Mouse (Mus musculus) hindbrain, embryonic 11.5 days (tissue): ENCODE measurements around the gene Ypel1. TPM values are rescaled to one million over a fixed set of nuclear protein-coding genes. Genes with fewer than 3 reads are reported as not detected.

Experiments
- ATAC-seq: fragments of 200-750 bp; cut with Nextera tagmentation; 2 replicates; pipeline ENCODE4 v1.8.0; 2017; ENCODE audit warnings: mild to moderate bottlenecking, moderate TSS enrichment, moderate library complexity; ENCODE audit not compliant: low FRiP score
- DNase-seq: peaks from one replicate; pipeline ENCODE4 v3.0.0-alpha.2; 2015; ENCODE audit warnings: low spot score
- H3K27ac ChIP-seq: fragments of 300-500 bp; sonication (generic); 2 replicates; pipeline ENCODE4 v1.5.1; 2014; ENCODE audit warnings: mild to moderate bottlenecking, low read depth, low read length
- H3K27me3 ChIP-seq: fragments of 300-500 bp; sonication (generic); 2 replicates; pipeline ENCODE4 v1.6.1; 2014; ENCODE audit warnings: mild to moderate bottlenecking, low read length, moderate library complexity, mixed read lengths; ENCODE audit not compliant: control insufficient read depth, insufficient read depth
- H3K36me3 ChIP-seq: fragments of 300-500 bp; sonication (generic); 2 replicates; pipeline ENCODE4 v1.6.1; 2014; ENCODE audit warnings: mild to moderate bottlenecking, low read length, moderate library complexity, mixed read lengths; ENCODE audit not compliant: control insufficient read depth, insufficient read depth
- H3K4me1 ChIP-seq: fragments of 300-500 bp; sonication (generic); replicated peaks from 2 replicates; pipeline ENCODE4 v1.6.1; 2014; ENCODE audit warnings: low read length, mixed read lengths; ENCODE audit not compliant: control insufficient read depth, insufficient read depth
- H3K4me2 ChIP-seq: fragments of 300-500 bp; sonication (generic); replicated peaks from 2 replicates; pipeline ENCODE4 v1.6.1; 2014; ENCODE audit warnings: mild to moderate bottlenecking, low read depth, low read length
- H3K4me3 ChIP-seq: fragments of 300-500 bp; sonication (generic); 2 replicates; pipeline ENCODE4 v1.5.1; 2014; ENCODE audit warnings: low read depth, low read length
- H3K9ac ChIP-seq: fragments of 300-500 bp; sonication (generic); 2 replicates; pipeline ENCODE4 v1.6.1; 2014; ENCODE audit warnings: low read depth, low read length
- H3K9me3 ChIP-seq: fragments of 300-500 bp; sonication (generic); 2 replicates; pipeline ENCODE4 v1.6.1; 2016; ENCODE audit warnings: low read length; ENCODE audit not compliant: control insufficient read depth
- WGBS: fragments of 180-500 bp; shearing (Covaris S2); extraction: QIAGEN DNeasy Blood & Tissue Kit; methylation state at CpG from one replicate; pipeline ENCODE4 v1.1.7; 2014; 5-methylcytosine and 5-hydroxymethylcytosine counted together
- polyA plus RNA-seq: library from polyadenylated mRNA; unstranded; fragments of >200 nt; fragmentation: Nextera tagmentation; extraction: Ambion mirVana; gene quantifications from 2 replicates; pipeline ENCODE4 v1.2.1, GENCODE M21; 2014

Gene Ypel1
- polyA plus RNA-seq, 1 experiment from 2014 or later: 91.6 TPM

DNA sequence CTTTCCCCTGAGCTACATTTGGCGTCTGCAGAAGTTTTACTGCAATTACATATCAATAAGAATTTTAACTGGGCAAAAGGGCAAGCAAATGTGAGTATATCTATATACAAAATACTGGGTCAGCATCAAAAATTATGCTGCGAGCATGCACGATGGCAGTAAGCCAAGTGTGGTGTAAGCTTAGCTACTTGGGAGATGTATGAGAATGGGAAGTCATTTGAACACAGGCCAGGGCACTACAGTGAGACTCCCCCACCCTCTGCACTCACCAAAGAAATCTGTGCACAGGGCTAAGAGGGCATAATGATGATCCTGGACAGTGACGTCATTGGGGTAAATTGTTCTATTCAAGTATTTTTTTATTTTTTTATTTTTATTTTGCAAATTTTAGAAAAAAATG is 35.1 kb downstream of the Ypel1 start:
- H3K27ac ChIP-seq: no peak overlapping the region
- no peak overlapping the region for H3K4me3 ChIP-seq
- H3K36me3 ChIP-seq: peaks cover 9% of the 10 kb centered on the region; the same call in 1 of the 2 replicates
- WGBS: 93% methylated on average over 4 of the region's 4 CpGs
- H3K4me2 ChIP-seq: no peak overlapping the region
- no peaks in the 10 kb centered on the region for H3K9me3 ChIP-seq
- ATAC-seq (no peak), DNase-seq (no peak)
- H3K4me1 ChIP-seq: no peaks in the 10 kb centered on the region
- H3K27me3 ChIP-seq: no peaks in the 10 kb centered on the region
- H3K9ac ChIP-seq: no peak overlapping the region

DNA sequence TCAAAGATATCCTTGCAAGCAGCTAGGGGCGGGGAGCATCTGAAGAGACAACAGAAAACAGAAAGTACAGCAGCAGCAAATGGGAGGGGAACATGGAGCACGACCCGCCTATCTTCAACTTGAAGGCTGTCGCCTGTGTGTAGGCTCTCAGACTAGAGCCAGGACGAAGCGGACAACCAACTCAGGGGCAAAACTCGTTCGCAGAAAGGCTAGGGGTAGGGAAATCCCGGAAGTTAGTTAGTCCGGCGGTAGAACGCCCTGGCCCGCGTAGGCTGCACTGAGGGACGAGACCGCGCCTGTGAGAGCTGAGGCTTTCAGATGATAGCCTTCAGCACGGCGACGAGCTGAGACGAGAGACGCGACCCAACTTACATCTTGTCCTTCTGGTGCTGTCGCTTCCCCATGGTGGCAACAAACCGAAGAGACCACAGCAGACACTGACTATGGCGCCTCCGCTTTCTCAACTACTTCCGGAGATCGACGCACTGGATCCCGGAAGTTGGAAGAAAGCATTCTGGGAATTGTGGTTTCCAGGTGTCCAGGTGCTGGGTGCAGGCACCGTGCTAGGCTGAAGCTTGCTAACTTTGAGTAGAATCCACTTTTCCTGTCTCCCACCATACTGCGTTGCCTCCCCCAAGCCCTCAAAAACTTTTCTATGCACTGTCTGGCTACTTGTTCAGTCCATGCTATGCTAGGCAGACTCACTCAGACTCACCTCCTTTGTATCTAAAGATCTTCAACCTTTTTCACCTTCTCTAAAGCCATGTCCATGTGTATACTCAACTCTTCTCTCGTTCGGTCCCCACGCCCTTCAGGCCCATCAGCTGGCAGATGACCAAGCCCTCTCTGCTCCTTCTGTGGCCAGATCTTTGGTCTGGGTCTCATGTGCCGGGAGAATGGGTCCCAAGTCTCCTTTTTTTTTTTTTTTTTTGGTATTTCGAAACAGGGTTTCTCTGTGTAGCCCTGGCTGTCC is 41.6 kb downstream of the Ypel1 start, which contains the start of gene Ppil2:
Ppil2 (minus strand) TSS at position 487 of the 973 bp plus-strand sequence.
- Histone ChIP-seq H3K4me2 (peak within 1 kb of the TSS; percentile 41), H3K9me3 (no peaks in the 10 kb centered on the region), H3K4me1 (no peaks in the 10 kb centered on the region; the same call in 1 of the 2 replicates), H3K4me3 (peak within 1 kb of the TSS; percentile 90), H3K27ac (no peak within 1 kb of the TSS), H3K27me3 (no peaks in the 10 kb centered on the region), H3K9ac (peak within 1 kb of the TSS; percentile 79), H3K36me3 (peaks cover 7% of the 10 kb centered on the region; the same call in 1 of the 2 replicates)
- ATAC-seq (peak; percentile 90), DNase-seq (peak; percentile 83)
- 9% methylated on average over 38 of the region's 38 CpGs for WGBS

- Histone ChIP-seq H3K27ac (no peak overlapping the region), H3K36me3 (peaks cover 11% of the 10 kb centered on the region), H3K9me3 (no peaks in the 10 kb centered on the region), H3K4me3 (no peak overlapping the region), H3K4me1 (no peaks in the 10 kb centered on the region), H3K27me3 (no peaks in the 10 kb centered on the region), H3K4me2 (no peak overlapping the region), H3K9ac (no peak overlapping the region)
- no peak for ATAC-seq
- WGBS: 90% methylated on average over 5 of the region's 5 CpGs
- DNase-seq: no peak
These were observed 47.9 kb downstream of the Ypel1 start for GRCm38 (mm10) chr16:17117309-17117799.

DNA sequence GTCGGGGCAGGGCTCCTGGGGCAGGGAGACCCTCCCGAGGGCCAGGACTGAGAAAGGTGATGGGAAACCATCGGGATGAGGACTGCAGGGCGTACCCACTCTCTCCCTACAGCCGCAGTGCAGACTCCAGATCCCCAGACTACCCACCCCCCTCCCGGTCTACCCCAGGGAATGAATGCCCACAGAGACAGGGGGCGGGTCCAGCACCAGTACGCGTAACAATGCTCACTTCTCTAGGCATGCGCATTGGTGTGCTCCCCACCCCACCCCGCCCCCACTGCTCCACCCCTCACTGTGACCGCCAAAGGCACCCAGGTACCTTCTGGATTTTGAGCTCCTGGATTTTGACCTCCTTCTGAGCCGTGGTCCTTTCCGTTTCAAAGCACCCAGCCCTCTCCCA is 52.1 kb downstream of the Ypel1 start:
- H3K9me3 ChIP-seq: no peaks in the 10 kb centered on the region
- WGBS: 45% methylated on average over 14 of the region's 14 CpGs
- ATAC-seq: no peak

DNA sequence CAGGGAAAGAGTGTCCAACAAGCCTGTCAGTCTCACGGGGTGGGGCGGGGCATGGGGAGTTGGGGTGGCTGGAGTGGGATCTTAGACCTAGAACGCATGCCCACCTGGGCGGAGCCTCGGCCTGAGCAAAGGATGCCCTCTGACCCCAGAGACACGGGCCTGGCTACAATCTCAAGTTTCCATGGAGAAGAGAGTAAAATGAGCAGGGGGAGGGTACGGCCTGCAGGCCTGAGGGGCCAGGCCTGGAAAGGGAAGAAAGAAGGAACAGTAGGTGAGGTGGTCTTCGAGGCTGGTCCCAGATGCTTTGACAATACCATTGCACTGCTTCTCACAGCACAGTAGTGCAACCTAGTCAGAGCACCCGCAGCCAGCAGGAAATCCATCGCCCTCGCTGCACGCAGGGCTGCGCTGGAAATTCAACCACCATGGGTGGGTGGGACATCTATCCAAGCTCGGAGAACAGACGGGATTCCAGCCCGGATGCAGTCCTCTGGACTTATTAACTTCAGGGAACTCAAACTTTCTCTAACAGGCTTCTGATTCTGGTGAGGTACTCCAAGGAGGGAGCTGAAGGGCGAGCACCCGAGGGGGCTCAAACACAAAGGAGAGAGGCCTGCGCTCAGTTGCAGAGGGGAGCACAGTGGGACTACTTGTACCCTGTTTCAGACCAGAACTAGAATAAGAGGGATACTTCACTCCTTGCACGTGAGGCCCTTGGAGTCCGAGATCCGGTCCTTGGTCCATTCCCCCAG is 54.8 kb downstream of the Ypel1 start:
- peak overlapping the region; percentile 80 for H3K4me2 ChIP-seq
- peak overlapping the region; percentile 66 for H3K9ac ChIP-seq
- no peaks in the 10 kb centered on the region for H3K27me3 ChIP-seq
- ATAC-seq: peak; percentile 58
- 2% methylated on average over 22 of the region's 22 CpGs for WGBS
- peak overlapping the region; percentile 58 for H3K27ac ChIP-seq
- no peaks in the 10 kb centered on the region; the same call in none of the 2 replicates for H3K4me1 ChIP-seq
- no peaks in the 10 kb centered on the region for H3K9me3 ChIP-seq
- peak overlapping the region; percentile 56 for H3K4me3 ChIP-seq
- DNase-seq: peak; percentile 77
- H3K36me3 ChIP-seq: peaks cover 4% of the 10 kb centered on the region; the same call in 1 of the 2 replicates

More for the DNA sequence above, 52.1 kb downstream of the Ypel1 start:
- DNase-seq: peak; percentile 14
- Histone ChIP-seq H3K36me3 (peaks cover 4% of the 10 kb centered on the region), H3K9ac (no peak overlapping the region), H3K4me3 (no peak overlapping the region), H3K4me2 (no peak overlapping the region), H3K4me1 (no peaks in the 10 kb centered on the region; the same call in none of the 2 replicates), H3K27ac (0 out of 2 replicates have a peak overlapping the region, but pooled peaks have one; percentile 7), H3K27me3 (no peaks in the 10 kb centered on the region)

- DNase-seq (peak; percentile 88), ATAC-seq (peak; percentile 93)
- under 1% methylated on average over 25 of the region's 25 CpGs for WGBS
- no peaks in the 10 kb centered on the region for H3K9me3 ChIP-seq
- peak within 1 kb of the TSS; percentile 80 for H3K4me2 ChIP-seq
- peak within 1 kb of the TSS; percentile 58 for H3K27ac ChIP-seq
- H3K9ac ChIP-seq: peak within 1 kb of the TSS; percentile 66
- no peaks in the 10 kb centered on the region for H3K27me3 ChIP-seq
- no peaks in the 10 kb centered on the region; the same call in none of the 2 replicates for H3K4me1 ChIP-seq
- H3K36me3 ChIP-seq: peaks cover 1% of the 10 kb centered on the region; the same call in 1 of the 2 replicates
- H3K4me3 ChIP-seq: peak within 1 kb of the TSS; percentile 56
These were observed 55.5 kb downstream of the Ypel1 start, which contains the start of gene 2610318N02Rik for GRCm38 (mm10) chr16:17124871-17125520. TSS of gene 2610318N02Rik (minus strand) at chr16:17125167.

DNA sequence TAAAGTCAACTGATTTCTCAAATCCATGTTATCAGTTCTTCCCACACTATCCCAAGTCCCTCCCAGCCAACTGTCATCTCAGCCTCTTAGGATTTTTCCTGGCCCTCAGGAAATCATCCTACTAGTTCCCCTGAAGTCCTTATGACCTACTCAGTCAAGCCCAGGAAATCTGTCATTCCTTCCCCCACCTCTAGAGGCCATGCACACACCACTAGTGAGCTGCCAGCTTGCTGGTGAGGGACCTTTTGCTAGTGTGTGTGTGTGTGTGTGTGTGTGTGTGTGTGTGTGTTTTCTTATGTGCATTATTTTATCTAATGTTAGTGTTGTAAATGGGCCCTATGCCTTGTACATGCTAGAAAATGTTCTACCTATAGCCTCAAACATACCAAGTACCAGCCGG is 57.8 kb downstream of the Ypel1 start:
- no peak for ATAC-seq
- Histone ChIP-seq H3K4me3 (no peak overlapping the region), H3K36me3 (no peaks in the 10 kb centered on the region), H3K9ac (no peak overlapping the region), H3K4me1 (peaks cover 10% of the 10 kb centered on the region), H3K4me2 (no peak overlapping the region), H3K27ac (no peak overlapping the region), H3K9me3 (no peaks in the 10 kb centered on the region), H3K27me3 (no peaks in the 10 kb centered on the region)
- DNase-seq: peak; percentile 37
- WGBS: 100% methylated on average over 1 of the region's 1 CpGs
